Mouse (Mus musculus) CH12.LX (cell line): ENCODE results near the gene Tbx15. TPM values are rescaled to one million over a fixed set of nuclear protein-coding genes. Genes with fewer than 3 reads are reported as not detected.

Experiments
- DNase-seq: peaks from one replicate; pipeline ENCODE4 v3.0.0-alpha.2; 2013; ENCODE audit errors: extremely low read depth
- H3K27ac ChIP-seq: 2 replicates; pipeline ENCODE4 v1.5.1; 2012; ENCODE audit warnings: low read depth, mild to moderate bottlenecking, control low read depth, moderate library complexity; ENCODE audit not compliant: insufficient read depth
- H3K27me3 ChIP-seq: replicated peaks from 2 replicates; pipeline ENCODE3; 2012; ENCODE audit warnings: inconsistent platforms
- H3K36me3 ChIP-seq, 2 experiments: replicated peaks in 1 of 2; 2 replicates each; pipeline versions ENCODE3 to v1.6.1; 2012; ENCODE audit warnings: inconsistent platforms in 1 of 2, low read length in 1 of 2, mild to moderate bottlenecking in 1 of 2, mixed read lengths in 1 of 2, moderate library complexity in 1 of 2; ENCODE audit not compliant: control insufficient read depth in 1 of 2, insufficient read depth in 1 of 2
- H3K4me1 ChIP-seq, 2 experiments: 2 replicates each; pipeline ENCODE4 v1.6.1; 2012; ENCODE audit warnings: inconsistent platforms in 1 of 2, moderate library complexity in 1 of 2; ENCODE audit not compliant: insufficient read depth in 2 of 2, control insufficient read depth in 1 of 2
- H3K4me2 ChIP-seq: 2 replicates; pipeline ENCODE4 v1.6.1; 2012; ENCODE audit warnings: low read depth, mild to moderate bottlenecking, control low read depth; ENCODE audit not compliant: poor library complexity, insufficient read depth, severe bottlenecking
- H3K4me3 ChIP-seq, 3 experiments: fragments of 150-350 bp in 1 of 3; sonication (generic) in 1 of 3; replicated peaks in 1 of 3; 2 replicates each; pipeline versions ENCODE3 to v1.5.1; 2011 to 2012; ENCODE audit warnings: low read depth in 2 of 3, low read length in 2 of 3, mild to moderate bottlenecking in 2 of 3, moderate library complexity in 2 of 3, control low read depth in 1 of 3, improper control_type of control experiment in 1 of 3, inconsistent platforms in 1 of 3, mixed read lengths in 1 of 3; ENCODE audit not compliant: poor library complexity in 1 of 3
- H3K79me2 ChIP-seq: replicated peaks from 2 replicates; pipeline ENCODE4 v1.6.1; 2012; ENCODE audit warnings: mild to moderate bottlenecking, moderate library complexity; ENCODE audit not compliant: control insufficient read depth, poor library complexity, insufficient read depth, severe bottlenecking; ENCODE audit errors: extremely low read depth
- H3K9ac ChIP-seq: 2 replicates; pipeline ENCODE4 v1.6.1; 2012; ENCODE audit warnings: low read depth, mild to moderate bottlenecking, control low read depth, moderate library complexity; ENCODE audit not compliant: insufficient read depth
- H3K9me3 ChIP-seq: replicated peaks from 2 replicates; pipeline ENCODE3; 2012; ENCODE audit warnings: low read length, inconsistent platforms, mixed read lengths
- CHD1 ChIP-seq: IDR thresholded peaks from 2 replicates; pipeline ENCODE4 v1.6.1; 2012; ENCODE audit warnings: low read depth, low read length, improper control_type of control experiment, inconsistent platforms
- CHD2 ChIP-seq: IDR thresholded peaks from 2 replicates; pipeline ENCODE4 v1.6.1; 2011; ENCODE audit warnings: low read length, improper control_type of control experiment
- CTCF ChIP-seq, 2 experiments: IDR thresholded peaks in 1 of 2; conservative IDR thresholded peaks in 1 of 2; 2 replicates each; pipeline ENCODE4 v1.5.1; 2011 to 2012; ENCODE audit warnings: low read depth in 2 of 2, low read length in 2 of 2, improper control_type of control experiment in 1 of 2, inconsistent platforms in 1 of 2, mild to moderate bottlenecking in 1 of 2, moderate library complexity in 1 of 2
- E2F4 ChIP-seq: IDR thresholded peaks from 2 replicates; pipeline ENCODE4 v1.6.1; 2011; ENCODE audit warnings: low read depth, low read length, improper control_type of control experiment; ENCODE audit not compliant: insufficient replicate concordance
- ELF1 ChIP-seq: IDR thresholded peaks from 2 replicates; pipeline ENCODE4 v1.6.1; 2014; ENCODE audit warnings: low read depth, mild to moderate bottlenecking, inconsistent platforms, low read length, improper control_type of control experiment
- EP300 ChIP-seq: IDR thresholded peaks from 2 replicates; pipeline ENCODE4 v1.6.1; 2011; ENCODE audit warnings: low read length, improper control_type of control experiment
- ETS1 ChIP-seq: conservative IDR thresholded peaks from 2 replicates; pipeline ENCODE4 v1.6.1; 2012; ENCODE audit warnings: low read depth, mild to moderate bottlenecking, inconsistent platforms, low read length, improper control_type of control experiment, moderate library complexity
- GABPA ChIP-seq: IDR thresholded peaks from 2 replicates; pipeline ENCODE4 v1.6.1; 2012; ENCODE audit warnings: low read depth, low read length, improper control_type of control experiment, inconsistent platforms; ENCODE audit not compliant: insufficient replicate concordance
- HCFC1 ChIP-seq: IDR thresholded peaks from 2 replicates; pipeline ENCODE4 v1.6.1; 2012; ENCODE audit warnings: low read depth, mild to moderate bottlenecking, inconsistent platforms, low read length, improper control_type of control experiment
- IRF4 ChIP-seq: IDR thresholded peaks from 2 replicates; pipeline ENCODE4 v1.6.1; 2014; ENCODE audit warnings: low read depth, mild to moderate bottlenecking, inconsistent platforms, low read length, improper control_type of control experiment
- JUN ChIP-seq: IDR thresholded peaks from 2 replicates; pipeline ENCODE4 v1.6.1; 2011; ENCODE audit warnings: low read depth, mild to moderate bottlenecking, low read length, improper control_type of control experiment, moderate library complexity; ENCODE audit not compliant: insufficient read depth
- KAT2A ChIP-seq: IDR thresholded peaks from 2 replicates; pipeline ENCODE4 v1.6.1; 2012; ENCODE audit warnings: low read length, improper control_type of control experiment, inconsistent platforms; ENCODE audit not compliant: insufficient replicate concordance
- MAFK ChIP-seq: IDR thresholded peaks from 2 replicates; pipeline ENCODE4 v1.6.1; 2011; ENCODE audit warnings: low read length, improper control_type of control experiment; ENCODE audit not compliant: insufficient replicate concordance
- MEF2A ChIP-seq: IDR thresholded peaks from 2 replicates; pipeline ENCODE4 v1.6.1; 2014; ENCODE audit warnings: low read depth, mild to moderate bottlenecking, inconsistent platforms, low read length, improper control_type of control experiment, borderline replicate concordance
- MXI1 ChIP-seq: IDR thresholded peaks from 2 replicates; pipeline ENCODE4 v1.6.1; 2011; ENCODE audit warnings: mild to moderate bottlenecking, low read depth, low read length, improper control_type of control experiment
- NELFE ChIP-seq: IDR thresholded peaks from 2 replicates; pipeline ENCODE4 v1.6.1; 2011; ENCODE audit warnings: low read depth, low read length, improper control_type of control experiment
- NRF1 ChIP-seq: IDR thresholded peaks from 2 replicates; pipeline ENCODE4 v1.6.1; 2014; ENCODE audit warnings: low read depth, mild to moderate bottlenecking, inconsistent platforms, low read length, improper control_type of control experiment, moderate library complexity
- POLR2AphosphoS2 ChIP-seq: IDR thresholded peaks from 2 replicates; pipeline ENCODE4 v1.6.1; 2011; ENCODE audit warnings: low read depth, low read length, improper control_type of control experiment
- RAD21 ChIP-seq: IDR thresholded peaks from 2 replicates; pipeline ENCODE4 v1.6.1; 2011; ENCODE audit warnings: low read depth, mild to moderate bottlenecking, low read length, improper control_type of control experiment, moderate library complexity
- RCOR1 ChIP-seq: conservative IDR thresholded peaks from 2 replicates; pipeline ENCODE4 v1.6.1; 2012; ENCODE audit warnings: low read depth, mild to moderate bottlenecking, inconsistent platforms, low read length, improper control_type of control experiment
- TBP ChIP-seq: conservative IDR thresholded peaks from 2 replicates; pipeline ENCODE4 v1.6.1; 2011; ENCODE audit warnings: low read depth, low read length, improper control_type of control experiment
- TCF12 ChIP-seq: IDR thresholded peaks from 2 replicates; pipeline ENCODE4 v1.6.1; 2014; ENCODE audit warnings: low read depth, mild to moderate bottlenecking, inconsistent platforms, low read length, improper control_type of control experiment
- UBTF ChIP-seq: IDR thresholded peaks from 2 replicates; pipeline ENCODE4 v1.6.1; 2012; ENCODE audit warnings: low read depth, mild to moderate bottlenecking, inconsistent platforms, low read length, improper control_type of control experiment, moderate library complexity
- USF2 ChIP-seq: conservative IDR thresholded peaks from 2 replicates; pipeline ENCODE4 v1.6.1; 2011; ENCODE audit warnings: low read depth, low read length, improper control_type of control experiment
- ZKSCAN1 ChIP-seq: IDR thresholded peaks from 2 replicates; pipeline ENCODE4 v1.6.1; 2012; ENCODE audit warnings: low read depth, inconsistent platforms, low read length, improper control_type of control experiment, borderline replicate concordance
- ZNF384 ChIP-seq: IDR thresholded peaks from 2 replicates; pipeline ENCODE4 v1.6.1; 2012; ENCODE audit warnings: low read depth, low read length, improper control_type of control experiment, inconsistent platforms
- dilution Hi-C: fragments of 300-500 bp; cut with MboI; formaldehyde crosslinking; loops from 2 replicates; pipeline ENCODE4 v1.14.3; 2020; ENCODE audit warnings: low sequenced_read_pairs; ENCODE audit not compliant: extremely low pct_unique_long_range_greater_than_20kb, extremely low pct_ligation_motif_present
- in situ Hi-C: fragments of 300-500 bp; cut with MboI; formaldehyde crosslinking; loops from 3 replicates; pipeline ENCODE4 v1.14.3; 2019; ENCODE audit warnings: low sequenced_read_pairs, low pct_ligation_motif_present, low pct_unique_long_range_greater_than_20kb, mixed read lengths
- polyA plus RNA-seq: library from polyadenylated mRNA; unstranded; fragments of >175 nt; gene quantifications from 2 replicates; pipeline ENCODE4 v1.2.1, GENCODE M21; 2012; ENCODE audit warnings: low read depth; ENCODE audit not compliant: insufficient read length
- total RNA-seq, 2 experiments: library from RNA; depleted of rRNA; stranded (reverse); fragments of 300-350 nt in 1 of 2; fragments of >200 nt in 1 of 2; gene quantifications; 2 replicates each; pipeline ENCODE4 v1.2.3; 2012 to 2014

Tbx15 gene
- total and polyA plus RNA-seq, 3 experiments: 1.4 to 2.1 (median 1.8) TPM

DNA sequence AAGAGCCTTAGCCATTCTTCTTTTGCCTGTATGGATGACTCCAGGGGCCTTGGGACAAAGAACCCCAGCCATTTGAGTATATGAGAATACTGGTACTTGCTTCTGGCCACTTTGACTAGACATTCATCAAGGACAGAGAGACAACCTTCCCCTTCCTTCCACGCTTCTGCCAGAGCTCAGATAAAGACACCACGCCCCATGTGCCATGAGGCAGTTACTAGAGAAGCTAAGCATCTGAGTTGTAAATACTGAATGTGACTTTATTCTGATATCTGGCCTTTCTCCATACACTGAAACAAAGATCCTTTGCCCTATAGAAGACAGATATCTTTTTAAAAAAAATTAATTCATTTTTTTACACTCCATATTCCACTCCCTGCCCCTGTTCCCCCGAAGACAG, 39.5 kb downstream of the Tbx15 start:
- Histone ChIP-seq H3K9me3 (no peaks in the 10 kb centered on the region), H3K27ac (no peak overlapping the region), H3K4me1 (no peaks in the 10 kb centered on the region), H3K9ac (no peak overlapping the region), H3K27me3 (no peaks in the 10 kb centered on the region), H3K4me2 (no peak overlapping the region), H3K4me3 (no peak overlapping the region), H3K36me3 (no peaks in the 10 kb centered on the region), H3K79me2 (no peaks in the 10 kb centered on the region)
- dilution Hi-C loops: no loop called here
- in situ Hi-C loops: no loop called here
- DNase-seq: no peak
- TF ChIP-seq MAFK (no peak), RAD21 (no peak), ZKSCAN1 (no peak), HCFC1 (no peak), ETS1 (no peak), KAT2A (no peak), MXI1 (no peak), EP300 (no peak), NELFE (no peak), RCOR1 (no peak), CHD2 (no peak), IRF4 (no peak), NRF1 (no peak), ELF1 (no peak)

DNA sequence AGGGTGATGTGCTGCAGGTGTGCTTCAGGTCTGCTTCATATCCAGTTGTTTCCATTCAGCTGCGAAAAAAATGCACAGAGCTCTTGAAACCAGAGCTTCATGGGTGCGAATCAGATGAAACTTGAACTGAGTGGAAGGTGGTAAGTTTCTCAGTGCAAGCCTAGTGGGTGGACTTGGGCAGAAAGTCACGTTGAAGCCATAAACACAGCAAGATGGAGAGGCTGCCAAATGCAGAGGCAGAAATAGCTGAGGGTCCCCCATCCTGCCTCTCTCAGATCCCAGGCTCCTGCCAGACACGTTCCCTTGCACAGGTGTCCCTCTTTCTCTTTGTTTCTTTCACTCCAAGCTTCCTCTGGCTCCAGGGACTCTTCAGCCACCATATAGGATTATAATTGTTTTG, 41.3 kb downstream of the Tbx15 start:
- dilution Hi-C loops (no loop called here), in situ Hi-C loops (no loop called here)
- Histone ChIP-seq H3K36me3 (no peaks in the 10 kb centered on the region), H3K4me3 (no peak overlapping the region), H3K4me2 (no peak overlapping the region), H3K27ac (no peak overlapping the region), H3K79me2 (no peaks in the 10 kb centered on the region), H3K27me3 (no peaks in the 10 kb centered on the region), H3K9ac (no peak overlapping the region), H3K9me3 (no peaks in the 10 kb centered on the region), H3K4me1 (no peaks in the 10 kb centered on the region)
- no peak for TF ChIP-seq NRF1
- no peak for TF ChIP-seq UBTF
- TF ChIP-seq USF2: no peak
- TF ChIP-seq KAT2A: no peak
- TF ChIP-seq CHD1: no peak
- TF ChIP-seq TCF12: no peak
- TF ChIP-seq RCOR1: no peak
- TF ChIP-seq NELFE: no peak
- TF ChIP-seq TBP: no peak
- TF ChIP-seq E2F4: no peak
- no peak for TF ChIP-seq MEF2A
- TF ChIP-seq GABPA: no peak
- TF ChIP-seq POLR2AphosphoS2: no peak
- no peak for TF ChIP-seq ZNF384
- no peak for TF ChIP-seq JUN
- TF ChIP-seq RAD21: no peak
- TF ChIP-seq CTCF (conservative IDR thresholded peaks at IDR 0.05 in 1 of 2, IDR thresholded peaks at IDR 0.05 in 1 of 2; ENCODE audit: low read depth in 2 of 2, low read length in 2 of 2): no peak
- no peak for DNase-seq
